Mouse (Mus musculus): ENCODE measurements around the gene Rhob.
"Not testable (repeated sequence)": the region's sequence is repeated elsewhere in the genome, so short reads cannot be mapped to it uniquely, and the experiment has no call there.

Gene Rhob

DNA sequence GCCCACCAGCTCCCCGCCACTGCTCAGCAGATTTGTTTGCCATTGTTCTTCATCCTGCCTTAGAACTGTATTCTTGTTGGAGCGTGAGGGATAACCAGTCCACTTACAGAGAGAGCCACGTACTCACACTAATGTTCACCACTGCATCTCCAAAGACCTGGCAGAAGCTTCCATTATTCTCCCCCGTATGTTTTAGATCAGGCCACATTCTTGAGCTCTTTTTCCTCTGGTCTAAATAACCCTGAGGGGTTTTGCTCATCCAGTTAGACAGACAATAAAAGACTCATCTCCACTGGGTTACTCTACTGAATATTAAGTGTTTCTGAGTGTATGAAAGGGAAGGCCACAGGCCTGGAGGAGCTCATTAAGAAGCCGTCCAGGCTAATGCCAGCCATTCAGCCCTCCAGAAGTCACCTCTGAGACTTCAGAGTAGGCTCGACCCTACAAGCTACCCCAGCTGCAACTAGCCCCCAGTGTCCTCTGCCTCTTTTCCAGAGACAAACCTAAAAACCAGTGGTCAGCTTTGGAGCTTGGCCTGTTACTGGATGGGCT is 24.9 kb downstream of the Rhob start:
- no peak for DNase-seq (ENCODE audit: low read depth, low spot score)

DNA sequence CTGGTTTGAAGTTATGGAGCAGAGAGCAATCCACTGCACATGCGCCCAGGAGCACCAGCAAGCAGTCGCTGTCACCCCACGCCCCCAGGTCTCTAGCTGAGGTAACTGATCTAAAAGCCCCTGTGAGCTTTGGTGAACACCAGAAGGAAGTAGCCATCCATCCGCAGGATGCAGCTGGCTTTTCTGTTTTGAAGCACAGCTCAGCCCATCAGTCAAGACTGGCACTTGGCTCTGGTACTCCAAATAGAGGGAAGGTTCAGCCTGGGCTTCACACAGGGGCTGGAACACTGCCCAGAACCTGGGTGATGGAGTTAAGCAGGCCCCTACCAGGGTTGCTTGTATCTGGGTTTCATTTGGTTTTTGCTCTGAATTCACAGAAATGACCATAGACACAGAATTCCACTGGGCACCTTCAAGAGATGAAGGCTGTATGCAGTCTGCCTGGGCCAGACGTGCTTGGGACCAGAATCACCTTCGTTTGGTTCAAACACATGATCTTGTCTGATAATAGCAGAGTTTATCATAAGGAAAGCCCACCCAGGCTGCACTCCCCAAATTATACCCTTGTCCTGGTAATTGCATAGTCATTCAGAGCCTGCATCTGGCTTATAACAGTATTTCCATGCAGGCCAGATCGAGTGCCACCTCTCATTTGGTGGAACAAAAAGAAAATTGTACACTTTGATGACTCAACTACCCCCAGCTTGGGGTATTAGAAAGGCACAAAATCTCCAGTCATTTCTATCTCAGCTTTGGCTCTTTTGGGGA is 27.0 kb downstream of the Rhob start:
- DNase-seq (ENCODE audit: low read depth, low spot score) = no peak

DNA sequence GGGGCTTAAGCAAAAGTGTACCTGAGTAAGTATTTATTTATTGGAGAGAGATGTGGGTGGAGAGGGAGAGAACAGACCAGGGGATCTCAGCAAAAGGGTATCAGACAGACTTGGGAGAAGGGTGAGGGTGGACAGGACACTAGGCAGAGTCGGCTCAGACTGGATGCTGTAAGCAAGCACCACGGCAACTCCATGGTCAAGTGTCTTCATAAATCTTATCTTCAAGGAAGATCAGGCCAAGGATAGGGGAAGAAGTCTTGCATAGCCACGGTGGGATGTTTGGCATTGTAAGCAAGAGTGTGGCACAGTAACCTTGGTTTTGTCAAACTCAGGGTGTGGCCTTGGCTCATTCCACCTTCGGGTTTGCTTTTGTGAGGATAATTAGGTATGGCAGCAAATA is 27.8 kb downstream of the Rhob start:
- no peak for DNase-seq (ENCODE audit: low read depth, low spot score)

DNA sequence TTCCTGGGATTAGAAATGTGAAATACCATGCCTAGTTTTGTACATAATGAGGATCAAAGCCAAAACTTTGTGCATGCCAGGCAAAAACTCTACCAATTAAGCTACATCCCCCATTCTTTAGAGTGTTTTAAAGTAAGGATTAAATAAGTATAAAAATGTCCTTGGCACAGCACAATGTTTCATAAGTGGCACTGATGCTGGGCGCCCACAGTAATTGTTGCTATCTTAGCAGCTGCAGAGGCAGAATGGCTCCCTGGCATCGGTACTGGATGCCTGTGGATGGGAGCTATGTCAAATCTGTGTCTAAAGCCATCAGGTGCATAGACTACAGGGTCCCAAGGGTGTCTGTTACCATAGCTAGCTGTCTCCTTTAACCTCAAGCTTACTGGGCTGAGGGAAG is 28.8 kb downstream of the Rhob start:
- no peak for DNase-seq (ENCODE audit: low read depth, low spot score)

- DNase-seq (ENCODE audit: low read depth, low spot score) = no peak
Observed at GRCm38 (mm10) chr12:8469742-8470494, 29.9 kb downstream of the Rhob start.

DNA sequence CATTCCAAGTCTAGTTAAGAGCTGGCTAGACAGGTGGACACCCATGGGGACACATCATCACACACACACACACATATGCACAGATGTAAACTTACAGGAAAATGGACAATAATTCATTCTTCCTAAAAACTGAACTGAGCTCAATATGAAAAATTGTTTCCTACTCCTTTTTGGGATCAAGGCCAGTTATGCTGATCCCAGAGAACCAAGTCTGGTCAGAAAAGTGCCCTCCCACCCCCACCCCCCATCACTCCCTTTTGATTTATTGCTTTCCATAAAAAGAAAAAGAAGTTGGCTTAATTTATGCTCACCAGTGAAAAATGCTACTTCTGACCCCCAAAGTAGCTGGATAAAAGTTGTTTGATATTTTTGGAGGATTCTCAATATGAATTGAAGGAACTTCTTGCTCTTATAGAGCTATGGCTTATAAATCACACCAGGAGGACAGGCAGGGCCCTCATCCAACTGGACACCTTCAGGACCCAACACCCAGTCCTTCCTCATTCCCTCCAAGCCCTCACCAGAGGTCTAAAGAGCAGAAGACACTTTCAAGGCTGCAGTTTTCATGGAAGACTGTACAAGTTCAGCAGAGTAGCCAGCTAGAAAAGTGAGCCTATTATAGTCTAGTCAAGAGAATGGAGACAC is 31.5 kb downstream of the Rhob start:
- DNase-seq (ENCODE audit: low read depth, low spot score) = no peak

DNA sequence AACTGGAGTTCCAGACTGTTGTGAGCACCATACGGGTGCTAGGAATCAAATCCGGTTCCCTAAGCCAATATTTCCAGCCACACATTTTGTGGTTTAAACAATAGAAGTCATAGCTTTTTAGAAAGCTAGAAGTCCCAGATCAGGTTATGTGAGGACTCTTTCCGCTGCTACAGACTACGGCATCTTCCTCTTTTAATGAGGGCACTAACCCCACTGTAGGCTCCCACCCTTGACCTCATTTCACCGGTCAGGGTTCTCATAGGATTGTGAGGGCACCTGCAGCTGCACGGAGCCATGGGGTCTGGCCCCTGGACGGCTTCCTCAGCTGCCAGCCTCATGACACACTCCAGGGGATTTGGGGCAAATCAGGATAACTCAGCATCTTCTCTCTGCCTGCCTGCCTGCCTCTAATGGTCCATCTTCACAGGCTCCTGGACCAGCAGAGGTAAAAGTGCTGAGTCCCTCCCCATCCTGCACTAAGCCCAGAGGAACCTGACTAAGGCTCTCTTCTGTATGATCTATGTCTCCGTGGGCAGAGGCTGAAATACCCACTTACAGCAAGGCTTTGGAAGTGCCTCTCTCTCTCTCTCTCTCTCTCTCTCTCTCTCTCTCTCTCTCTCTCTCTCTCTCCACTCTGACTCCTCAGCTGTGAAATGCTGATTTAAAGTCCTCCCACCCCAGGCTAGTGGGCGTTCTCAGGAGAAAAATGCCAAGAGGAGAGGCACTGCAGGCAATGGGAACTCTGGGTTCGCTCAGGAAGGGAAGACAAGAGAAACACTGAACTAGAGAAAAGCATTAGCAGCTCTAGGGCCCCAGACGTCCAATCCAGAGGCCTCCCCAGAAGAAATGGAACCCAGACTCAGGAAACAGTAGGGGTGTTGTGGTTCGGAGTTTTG is 32.5 kb downstream of the Rhob start:
- DNase-seq (ENCODE audit: low read depth, low spot score) = no peak

- no peak for DNase-seq (ENCODE audit: low read depth, low spot score)
Observed at GRCm38 (mm10) chr12:8465680-8466079, 34.1 kb downstream of the Rhob start.

DNA sequence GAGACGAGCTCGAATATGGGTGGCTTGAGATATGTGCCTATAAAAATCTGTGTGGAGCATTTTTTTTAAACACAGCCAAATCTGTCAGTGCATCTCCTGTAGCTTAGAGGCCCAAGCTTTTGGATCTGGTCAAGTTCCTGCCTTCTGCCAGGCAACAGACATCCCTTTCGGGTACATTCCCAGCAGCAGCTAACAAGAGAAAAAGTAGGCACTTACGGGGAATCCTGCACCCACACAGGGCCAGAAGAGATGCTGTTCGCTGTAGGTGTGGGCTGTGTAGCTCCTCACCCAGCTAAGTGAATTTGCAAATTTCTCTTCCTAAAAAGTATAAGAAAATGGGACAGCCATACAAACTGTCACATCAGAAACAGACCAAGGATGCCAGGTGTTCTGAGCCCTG is 34.8 kb downstream of the Rhob start:
- no peak for DNase-seq (ENCODE audit: low read depth, low spot score)

- no peak for DNase-seq (ENCODE audit: low read depth, low spot score)
Observed at GRCm38 (mm10) chr12:8463599-8464160, 36.1 kb downstream of the Rhob start.

GRCm38 (mm10) chr12:8462533-8462932 is 37.3 kb downstream of the Rhob start:
- DNase-seq (ENCODE audit: low read depth, low spot score) = no peak

DNA sequence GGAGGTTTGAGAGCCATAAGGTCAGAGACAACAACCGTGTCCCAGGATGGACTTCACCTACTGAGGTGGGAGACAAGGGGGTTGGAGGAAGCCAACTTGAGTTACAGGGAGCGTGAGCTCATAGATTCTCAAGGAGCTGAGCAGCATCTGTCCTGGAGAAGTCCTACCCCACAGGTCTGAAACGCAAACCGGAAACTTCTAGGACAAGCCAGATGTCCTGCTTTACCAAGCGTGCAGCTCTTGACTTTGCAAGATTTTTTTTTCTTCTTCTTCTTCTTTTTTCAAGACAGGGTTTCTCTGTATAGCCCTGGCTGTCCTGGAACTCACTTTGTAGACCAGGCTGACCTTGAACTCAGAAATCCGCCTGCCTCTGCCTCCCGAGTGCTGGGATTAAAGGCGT is 38.2 kb downstream of the Rhob start:
- DNase-seq (ENCODE audit: low read depth, low spot score) = not testable (repeated sequence)

- no peak for DNase-seq (ENCODE audit: low read depth, low spot score)
Observed at GRCm38 (mm10) chr12:8458400-8458799, 41.4 kb downstream of the Rhob start.

- DNase-seq (ENCODE audit: low read depth, low spot score) = no peak
Observed at GRCm38 (mm10) chr12:8457052-8457451, 42.8 kb downstream of the Rhob start.

- no peak for DNase-seq (ENCODE audit: low read depth, low spot score)
Observed at GRCm38 (mm10) chr12:8455046-8455445, 44.8 kb downstream of the Rhob start.

DNA sequence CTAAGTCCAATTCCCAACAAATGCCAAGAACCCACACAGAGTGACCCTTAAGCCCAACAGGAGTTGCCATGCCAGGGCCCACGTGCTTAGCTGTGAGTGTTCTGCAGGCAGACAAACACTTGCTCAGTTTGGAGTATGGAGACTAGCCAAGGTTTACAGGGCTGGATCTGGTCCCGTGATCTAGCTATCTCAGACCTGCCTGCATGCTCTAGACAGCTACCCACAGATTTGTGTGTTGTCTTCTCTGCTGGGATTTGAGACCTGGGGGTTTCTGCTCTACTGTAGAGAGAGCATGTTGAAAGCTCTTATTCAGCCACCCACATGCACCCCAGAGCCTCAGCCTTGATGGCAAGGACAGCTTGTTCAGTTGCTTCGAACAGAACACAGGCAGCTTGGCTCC is 45.3 kb downstream of the Rhob start:
- DNase-seq (ENCODE audit: low read depth, low spot score) = no peak

DNA sequence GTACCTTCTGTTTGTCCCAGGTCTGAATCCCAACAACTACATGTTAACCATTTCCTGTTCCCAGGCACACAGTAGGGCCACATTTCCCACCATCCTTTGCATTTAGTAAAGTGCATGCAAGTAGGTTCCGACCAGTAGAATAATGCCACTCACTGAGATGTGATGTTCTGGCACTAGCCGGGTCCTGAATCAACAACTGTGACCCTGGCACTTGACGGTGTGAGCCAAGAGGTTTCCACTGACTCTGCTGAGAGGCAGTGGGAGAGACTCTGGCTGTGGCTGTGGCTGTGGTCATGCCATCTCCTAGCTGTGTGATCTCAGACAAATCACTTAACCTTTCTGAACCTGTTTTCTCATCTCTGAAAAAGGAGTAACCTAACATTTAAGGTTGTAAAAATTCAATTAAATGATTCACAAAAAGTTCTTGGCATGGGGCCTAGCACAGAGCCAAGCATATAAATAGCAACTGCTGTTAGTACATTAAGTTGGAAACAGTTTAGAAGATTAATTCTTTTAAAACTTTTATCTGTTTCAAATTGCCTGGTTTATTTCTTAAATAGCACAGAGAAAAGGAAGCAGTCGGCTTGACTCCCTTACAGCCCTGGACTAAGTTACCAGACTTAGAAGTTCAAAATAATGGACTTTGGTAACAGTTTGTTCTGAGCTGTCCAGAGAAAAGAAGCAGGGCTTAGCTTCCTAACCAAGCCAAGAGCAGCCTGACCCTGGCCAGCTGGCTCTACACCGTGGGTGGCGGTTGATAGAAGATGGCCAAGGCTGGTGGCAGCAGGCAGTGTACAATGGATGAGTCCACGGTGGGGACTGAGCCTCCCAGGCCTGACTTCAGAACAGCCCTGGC is 46.8 kb downstream of the Rhob start:
- no peak for DNase-seq (ENCODE audit: low read depth, low spot score)

GRCm38 (mm10) chr12:8451571-8452485 is 48.0 kb downstream of the Rhob start:
- no peak for DNase-seq (ENCODE audit: low read depth, low spot score)

DNA sequence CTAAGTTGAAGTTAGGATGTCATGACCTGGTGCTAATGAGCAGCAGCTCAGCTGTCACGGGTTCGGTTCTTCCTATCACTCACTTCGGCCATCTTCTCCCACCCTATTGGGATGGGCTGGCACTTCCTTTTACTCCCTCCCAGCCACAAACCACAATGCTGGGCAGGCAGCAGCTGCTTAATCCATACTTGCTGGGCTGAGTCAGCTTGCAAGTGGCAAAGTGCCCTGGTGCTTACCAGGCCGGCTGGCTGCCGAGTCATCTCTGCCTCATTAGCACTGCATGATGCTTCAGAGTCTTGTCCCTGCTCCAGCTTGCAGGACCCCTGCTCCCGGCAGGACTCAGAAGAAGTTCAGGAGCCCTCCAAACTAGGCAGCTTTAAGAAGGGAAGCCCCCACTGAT is 49.2 kb downstream of the Rhob start:
- no peak for DNase-seq (ENCODE audit: low read depth, low spot score)

All from CD4-positive helper T cell, adult 2 months (primary cell).